Mouse (Mus musculus) limb, embryonic 11.5 days (tissue): Measurements from ENCODE around the gene Atp12a. TPM values are rescaled to one million over a fixed set of nuclear protein-coding genes. Genes with fewer than 3 reads are reported as not detected.

Experiments
- ATAC-seq: fragments of 200-750 bp; cut with Nextera tagmentation; 2 replicates; pipeline ENCODE4 v1.8.0; 2017; ENCODE audit warnings: low read depth; ENCODE audit not compliant: insufficient number of reproducible peaks, low FRiP score, low TSS enrichment
- DNase-seq: peaks from one replicate; pipeline ENCODE4 v3.0.0-alpha.2; 2015; ENCODE audit warnings: low spot score
- H3K27ac ChIP-seq: fragments of 300-500 bp; sonication (generic); replicated peaks from 2 replicates; pipeline ENCODE4 v1.5.1; 2014; ENCODE audit warnings: low read depth, mild to moderate bottlenecking, low read length
- H3K27me3 ChIP-seq: fragments of 300-500 bp; sonication (generic); 2 replicates; pipeline ENCODE4 v1.6.1; 2014; ENCODE audit warnings: mild to moderate bottlenecking, low read length, mixed read lengths; ENCODE audit not compliant: control insufficient read depth, insufficient read depth
- H3K36me3 ChIP-seq: fragments of 300-500 bp; sonication (generic); 2 replicates; pipeline ENCODE4 v1.6.1; 2014; ENCODE audit warnings: mild to moderate bottlenecking, low read length, moderate library complexity, mixed read lengths; ENCODE audit not compliant: control insufficient read depth, insufficient read depth
- H3K4me1 ChIP-seq: fragments of 300-500 bp; sonication (generic); 2 replicates; pipeline ENCODE4 v1.6.1; 2014; ENCODE audit warnings: low read length, mixed read lengths; ENCODE audit not compliant: control insufficient read depth, insufficient read depth
- H3K4me2 ChIP-seq: fragments of 300-500 bp; sonication (generic); 2 replicates; pipeline ENCODE4 v1.6.1; 2014; ENCODE audit warnings: low read depth, mild to moderate bottlenecking, moderate library complexity; ENCODE audit not compliant: severe bottlenecking
- H3K4me3 ChIP-seq: fragments of 300-500 bp; sonication (generic); 2 replicates; pipeline ENCODE4 v1.5.1; 2014; ENCODE audit warnings: low read depth, low read length
- H3K9ac ChIP-seq: fragments of 300-500 bp; sonication (generic); 2 replicates; pipeline ENCODE4 v1.6.1; 2014; ENCODE audit warnings: mild to moderate bottlenecking, low read length
- H3K9me3 ChIP-seq: fragments of 300-500 bp; sonication (generic); 2 replicates; pipeline ENCODE4 v1.6.1; 2016; ENCODE audit warnings: low read length; ENCODE audit not compliant: control insufficient read depth
- WGBS: fragments of 180-500 bp; shearing (Covaris S2); extraction: QIAGEN DNeasy Blood & Tissue Kit; methylation state at CpG from one replicate; pipeline ENCODE4 v1.1.7; 2014; 5-methylcytosine and 5-hydroxymethylcytosine counted together
- polyA plus RNA-seq: library from polyadenylated mRNA; unstranded; fragments of >200 nt; fragmentation: Nextera tagmentation; extraction: Ambion mirVana; gene quantifications from 2 replicates; pipeline ENCODE4 v1.2.1, GENCODE M21; 2014

The Atp12a gene
- 0.06 and 0.12 TPM in 2 replicates for polyA plus RNA-seq

- Histone ChIP-seq H3K27ac (no peak within 1 kb of the TSS), H3K27me3 (peaks cover 44% of the 10 kb centered on the region), H3K9me3 (no peaks in the 10 kb centered on the region), H3K4me1 (0 out of 2 replicates have a peak, but pooled peaks cover 5% of the 10 kb centered on the region), H3K4me3 (peak within 1 kb of the TSS; percentile 39), H3K9ac (no peak within 1 kb of the TSS), H3K36me3 (no peaks in the 10 kb centered on the region), H3K4me2 (peak within 1 kb of the TSS; percentile 81)
- 1% methylated on average over 48 of the region's 48 CpGs for WGBS
- DNase-seq, result peak; percentile 40
- no peak for ATAC-seq
Observed at GRCm38 (mm10) chr14:56364711-56365237, at the start of gene Atp12a. Atp12a (plus strand) TSS chr14:56365068.

- H3K4me3 ChIP-seq, result no peak overlapping the region
- H3K4me2 ChIP-seq, result no peak overlapping the region
- DNase-seq (no peak), ATAC-seq (no peak)
- no peak overlapping the region for H3K9ac ChIP-seq
- no peaks in the 10 kb centered on the region for H3K27me3 ChIP-seq
- H3K36me3 ChIP-seq, result no peaks in the 10 kb centered on the region
- H3K4me1 ChIP-seq, result no peaks in the 10 kb centered on the region
- 57% methylated on average over 7 of the region's 7 CpGs for WGBS
- no peaks in the 10 kb centered on the region for H3K9me3 ChIP-seq
- no peak overlapping the region for H3K27ac ChIP-seq
Observed at GRCm38 (mm10) chr14:56315519-56315918, 49.3 kb upstream of the Atp12a start.

- Histone ChIP-seq H3K4me1 (no peaks in the 10 kb centered on the region), H3K4me3 (no peak overlapping the region), H3K36me3 (no peaks in the 10 kb centered on the region), H3K27me3 (no peaks in the 10 kb centered on the region), H3K27ac (no peak overlapping the region), H3K9me3 (no peaks in the 10 kb centered on the region), H3K4me2 (no peak overlapping the region), H3K9ac (no peak overlapping the region)
- WGBS, result 87% methylated on average over 4 of the region's 4 CpGs
- ATAC-seq (no peak), DNase-seq (no peak)
Observed at GRCm38 (mm10) chr14:56316333-56316732, 48.5 kb upstream of the Atp12a start.

- H3K4me3 ChIP-seq, result no peak overlapping the region
- no peaks in the 10 kb centered on the region for H3K27me3 ChIP-seq
- H3K4me2 ChIP-seq, result no peak overlapping the region
- ATAC-seq (no peak), DNase-seq (no peak)
- H3K9me3 ChIP-seq, result no peaks in the 10 kb centered on the region
- H3K36me3 ChIP-seq, result no peaks in the 10 kb centered on the region
- H3K4me1 ChIP-seq, result no peaks in the 10 kb centered on the region
- 60% methylated on average over 1 of the region's 1 CpGs for WGBS
- no peak overlapping the region for H3K9ac ChIP-seq
- H3K27ac ChIP-seq, result no peak overlapping the region
Observed at GRCm38 (mm10) chr14:56322982-56323381, 41.9 kb upstream of the Atp12a start.

GRCm38 (mm10) chr14:56325038-56325437 lies 39.8 kb upstream of the Atp12a start:
- H3K4me3 ChIP-seq, result no peak overlapping the region
- no peaks in the 10 kb centered on the region for H3K4me1 ChIP-seq
- H3K9ac ChIP-seq, result no peak overlapping the region
- DNase-seq, result no peak
- H3K36me3 ChIP-seq, result no peaks in the 10 kb centered on the region
- no peak for ATAC-seq
- no peak overlapping the region for H3K27ac ChIP-seq
- H3K27me3 ChIP-seq, result no peaks in the 10 kb centered on the region
- no peak overlapping the region for H3K4me2 ChIP-seq
- H3K9me3 ChIP-seq, result no peaks in the 10 kb centered on the region

GRCm38 (mm10) chr14:56333700-56334099 lies 31.2 kb upstream of the Atp12a start:
- Histone ChIP-seq H3K4me2 (no peak overlapping the region), H3K9ac (no peak overlapping the region), H3K9me3 (no peaks in the 10 kb centered on the region), H3K36me3 (no peaks in the 10 kb centered on the region), H3K4me1 (no peaks in the 10 kb centered on the region), H3K27me3 (no peaks in the 10 kb centered on the region), H3K4me3 (no peak overlapping the region), H3K27ac (no peak overlapping the region)
- no peak for DNase-seq
- ATAC-seq, result no peak

- Histone ChIP-seq H3K27ac (no peak overlapping the region), H3K9me3 (no peaks in the 10 kb centered on the region), H3K4me1 (no peaks in the 10 kb centered on the region), H3K9ac (no peak overlapping the region), H3K4me2 (no peak overlapping the region), H3K4me3 (no peak overlapping the region), H3K27me3 (no peaks in the 10 kb centered on the region), H3K36me3 (no peaks in the 10 kb centered on the region)
- WGBS, result 88% methylated on average over 5 of the region's 5 CpGs
- no peak for ATAC-seq
- no peak for DNase-seq
Observed at GRCm38 (mm10) chr14:56334437-56334836, 30.4 kb upstream of the Atp12a start.

GRCm38 (mm10) chr14:56336032-56336431 lies 28.8 kb upstream of the Atp12a start:
- WGBS, result 92% methylated on average over 10 of the region's 10 CpGs
- H3K27ac ChIP-seq, result no peak overlapping the region
- H3K4me2 ChIP-seq, result no peak overlapping the region
- no peak overlapping the region for H3K4me3 ChIP-seq
- ATAC-seq (no peak), DNase-seq (no peak)
- no peaks in the 10 kb centered on the region for H3K4me1 ChIP-seq
- no peaks in the 10 kb centered on the region for H3K36me3 ChIP-seq
- no peaks in the 10 kb centered on the region for H3K27me3 ChIP-seq
- no peaks in the 10 kb centered on the region for H3K9me3 ChIP-seq
- H3K9ac ChIP-seq, result no peak overlapping the region

GRCm38 (mm10) chr14:56337075-56337474 lies 27.8 kb upstream of the Atp12a start:
- Histone ChIP-seq H3K4me2 (no peak overlapping the region), H3K27me3 (no peaks in the 10 kb centered on the region), H3K9me3 (no peaks in the 10 kb centered on the region), H3K36me3 (no peaks in the 10 kb centered on the region), H3K4me1 (no peaks in the 10 kb centered on the region), H3K27ac (no peak overlapping the region), H3K4me3 (no peak overlapping the region), H3K9ac (no peak overlapping the region)
- DNase-seq (no peak), ATAC-seq (no peak)
- 66% methylated on average over 9 of the region's 9 CpGs for WGBS
